Mouse (Mus musculus) testis, postnatal 10 days (tissue): ENCODE data around the gene Cgnl1.

ENCODE experiments used
- DNase-seq: peaks from one replicate; pipeline ENCODE4 v3.0.0; 2021; ENCODE audit warnings: low spot score

Gene Cgnl1

GRCm38 (mm10) chr9:71578896-71579564 lies 192.4 kb downstream of the Cgnl1 start:
- DNase-seq = no peak
